Mouse (Mus musculus): ENCODE measurements around the gene Frmd4b. TPM values are rescaled to one million over a fixed set of nuclear protein-coding genes. Genes with fewer than 3 reads are reported as not detected.

The Frmd4b gene
- polyA plus RNA-seq, 1 experiment, result 4.8 TPM

GRCm38 (mm10) chr6:97346527-97346926, 270.8 kb downstream of the Frmd4b start:
- no peak for TF ChIP-seq POLR2A (IDR thresholded peaks at IDR 0.05; ENCODE audit: low read depth, low read length)
- TF ChIP-seq CTCF (IDR thresholded peaks at IDR 0.05; ENCODE audit: extremely low read depth, insufficient read length, insufficient replicate concordance, low read depth, low read length), result no peak
- 21% methylated on average over 10 of the region's 10 CpGs for WGBS
- Histone ChIP-seq H3K36me3 (ENCODE audit: control insufficient read depth, insufficient read depth, low read length) (no peaks in the 10 kb centered on the region), H3K27me3 (ENCODE audit: control insufficient read depth, insufficient read depth, low read length) (no peaks in the 10 kb centered on the region), H3K27ac (ENCODE audit: insufficient read depth, low read depth, low read length) (peak overlapping the region; percentile 88), H3K4me3 (ENCODE audit: low read depth, low read length) (no peak overlapping the region), H3K4me1 (ENCODE audit: control insufficient read depth, insufficient read depth, insufficient read length, low read length) (peaks cover 24% of the 10 kb centered on the region; the same call in 1 of the 2 replicates)

GRCm38 (mm10) chr6:97345921-97346320, 271.4 kb downstream of the Frmd4b start:
- TF ChIP-seq POLR2A (IDR thresholded peaks at IDR 0.05; ENCODE audit: low read depth, low read length), result no peak
- H3K4me3 ChIP-seq (ENCODE audit: low read depth, low read length), result no peak overlapping the region
- no peaks in the 10 kb centered on the region for H3K27me3 ChIP-seq (ENCODE audit: control insufficient read depth, insufficient read depth, low read length)
- 80% methylated on average over 2 of the region's 2 CpGs for WGBS
- peaks cover 24% of the 10 kb centered on the region; the same call in 1 of the 2 replicates for H3K4me1 ChIP-seq (ENCODE audit: control insufficient read depth, insufficient read depth, insufficient read length, low read length)
- H3K27ac ChIP-seq (ENCODE audit: insufficient read depth, low read depth, low read length), result no peak overlapping the region
- no peaks in the 10 kb centered on the region for H3K36me3 ChIP-seq (ENCODE audit: control insufficient read depth, insufficient read depth, low read length)

GRCm38 (mm10) chr6:97342185-97342584, 275.2 kb downstream of the Frmd4b start:
- peaks cover 25% of the 10 kb centered on the region; the same call in 1 of the 2 replicates for H3K4me1 ChIP-seq (ENCODE audit: control insufficient read depth, insufficient read depth, insufficient read length, low read length)
- no peaks in the 10 kb centered on the region for H3K36me3 ChIP-seq (ENCODE audit: control insufficient read depth, insufficient read depth, low read length)
- 54% methylated on average over 5 of the region's 5 CpGs for WGBS
- H3K4me3 ChIP-seq (ENCODE audit: low read depth, low read length), result no peak overlapping the region
- H3K27me3 ChIP-seq (ENCODE audit: control insufficient read depth, insufficient read depth, low read length), result no peaks in the 10 kb centered on the region
- peak overlapping the region; percentile 91 for H3K27ac ChIP-seq (ENCODE audit: insufficient read depth, low read depth, low read length)
- no peak for TF ChIP-seq CTCF (IDR thresholded peaks at IDR 0.05; ENCODE audit: extremely low read depth, insufficient read length, insufficient replicate concordance, low read depth, low read length)
- TF ChIP-seq POLR2A (IDR thresholded peaks at IDR 0.05; ENCODE audit: low read depth, low read length), result no peak

- Histone ChIP-seq H3K36me3 (ENCODE audit: control insufficient read depth, insufficient read depth, low read length) (no peaks in the 10 kb centered on the region), H3K27ac (ENCODE audit: insufficient read depth, low read depth, low read length) (peak overlapping the region; percentile 91), H3K27me3 (ENCODE audit: control insufficient read depth, insufficient read depth, low read length) (no peaks in the 10 kb centered on the region), H3K4me1 (ENCODE audit: control insufficient read depth, insufficient read depth, insufficient read length, low read length) (peaks cover 22% of the 10 kb centered on the region; the same call in 1 of the 2 replicates), H3K4me3 (ENCODE audit: low read depth, low read length) (no peak overlapping the region)
- TF ChIP-seq CTCF (IDR thresholded peaks at IDR 0.05; ENCODE audit: extremely low read depth, insufficient read length, insufficient replicate concordance, low read depth, low read length) (no peak), POLR2A (IDR thresholded peaks at IDR 0.05; ENCODE audit: low read depth, low read length) (no peak)
- 36% methylated on average over 1 of the region's 1 CpGs for WGBS
Measured at GRCm38 (mm10) chr6:97341628-97342027, 275.7 kb downstream of the Frmd4b start.

- no peak overlapping the region for H3K4me3 ChIP-seq (ENCODE audit: low read depth, low read length)
- peaks cover 20% of the 10 kb centered on the region; the same call in 1 of the 2 replicates for H3K4me1 ChIP-seq (ENCODE audit: control insufficient read depth, insufficient read depth, insufficient read length, low read length)
- H3K27me3 ChIP-seq (ENCODE audit: control insufficient read depth, insufficient read depth, low read length), result no peaks in the 10 kb centered on the region
- 16% methylated on average over 3 of the region's 3 CpGs for WGBS
- TF ChIP-seq POLR2A (IDR thresholded peaks at IDR 0.05; ENCODE audit: low read depth, low read length) (no peak), CTCF (IDR thresholded peaks at IDR 0.05; ENCODE audit: extremely low read depth, insufficient read length, insufficient replicate concordance, low read depth, low read length) (no peak)
- peak overlapping the region; percentile 91 for H3K27ac ChIP-seq (ENCODE audit: insufficient read depth, low read depth, low read length)
- no peaks in the 10 kb centered on the region for H3K36me3 ChIP-seq (ENCODE audit: control insufficient read depth, insufficient read depth, low read length)
Measured at GRCm38 (mm10) chr6:97341148-97341547, 276.2 kb downstream of the Frmd4b start.

- Histone ChIP-seq H3K36me3 (ENCODE audit: control insufficient read depth, insufficient read depth, low read length) (no peaks in the 10 kb centered on the region), H3K27ac (ENCODE audit: insufficient read depth, low read depth, low read length) (peak overlapping the region; percentile 91; the same call in 1 of the 2 replicates), H3K4me3 (ENCODE audit: low read depth, low read length) (no peak overlapping the region), H3K27me3 (ENCODE audit: control insufficient read depth, insufficient read depth, low read length) (no peaks in the 10 kb centered on the region), H3K4me1 (ENCODE audit: control insufficient read depth, insufficient read depth, insufficient read length, low read length) (peaks cover 20% of the 10 kb centered on the region; the same call in 1 of the 2 replicates)
- 40% methylated on average over 17 of the region's 17 CpGs for WGBS
- TF ChIP-seq CTCF (IDR thresholded peaks at IDR 0.05; ENCODE audit: extremely low read depth, insufficient read length, insufficient replicate concordance, low read depth, low read length), result no peak
- no peak for TF ChIP-seq POLR2A (IDR thresholded peaks at IDR 0.05; ENCODE audit: low read depth, low read length)
Measured at GRCm38 (mm10) chr6:97340211-97340791, 277.0 kb downstream of the Frmd4b start.

GRCm38 (mm10) chr6:97339271-97339681, 278.1 kb downstream of the Frmd4b start:
- peaks cover 20% of the 10 kb centered on the region; the same call in 1 of the 2 replicates for H3K4me1 ChIP-seq (ENCODE audit: control insufficient read depth, insufficient read depth, insufficient read length, low read length)
- H3K4me3 ChIP-seq (ENCODE audit: low read depth, low read length), result no peak overlapping the region
- no peaks in the 10 kb centered on the region for H3K36me3 ChIP-seq (ENCODE audit: control insufficient read depth, insufficient read depth, low read length)
- H3K27ac ChIP-seq (ENCODE audit: insufficient read depth, low read depth, low read length), result no peak overlapping the region
- WGBS, result 78% methylated on average over 5 of the region's 5 CpGs
- no peaks in the 10 kb centered on the region for H3K27me3 ChIP-seq (ENCODE audit: control insufficient read depth, insufficient read depth, low read length)
- no peak for TF ChIP-seq POLR2A (IDR thresholded peaks at IDR 0.05; ENCODE audit: low read depth, low read length)
- TF ChIP-seq CTCF (IDR thresholded peaks at IDR 0.05; ENCODE audit: extremely low read depth, insufficient read length, insufficient replicate concordance, low read depth, low read length), result no peak

Measured in small intestine, adult 2 months (tissue).